Mouse (Mus musculus) kidney, adult 18-20 months (tissue): ENCODE data around the gene Sned1.
"Not testable (repeated sequence)": the region's sequence is repeated elsewhere in the genome, so short reads cannot be mapped to it uniquely, and the experiment has no call there.

ENCODE experiments used
- DNase-seq: peaks from one replicate; pipeline ENCODE4 v3.0.0; 2021

Sned1 gene

DNA sequence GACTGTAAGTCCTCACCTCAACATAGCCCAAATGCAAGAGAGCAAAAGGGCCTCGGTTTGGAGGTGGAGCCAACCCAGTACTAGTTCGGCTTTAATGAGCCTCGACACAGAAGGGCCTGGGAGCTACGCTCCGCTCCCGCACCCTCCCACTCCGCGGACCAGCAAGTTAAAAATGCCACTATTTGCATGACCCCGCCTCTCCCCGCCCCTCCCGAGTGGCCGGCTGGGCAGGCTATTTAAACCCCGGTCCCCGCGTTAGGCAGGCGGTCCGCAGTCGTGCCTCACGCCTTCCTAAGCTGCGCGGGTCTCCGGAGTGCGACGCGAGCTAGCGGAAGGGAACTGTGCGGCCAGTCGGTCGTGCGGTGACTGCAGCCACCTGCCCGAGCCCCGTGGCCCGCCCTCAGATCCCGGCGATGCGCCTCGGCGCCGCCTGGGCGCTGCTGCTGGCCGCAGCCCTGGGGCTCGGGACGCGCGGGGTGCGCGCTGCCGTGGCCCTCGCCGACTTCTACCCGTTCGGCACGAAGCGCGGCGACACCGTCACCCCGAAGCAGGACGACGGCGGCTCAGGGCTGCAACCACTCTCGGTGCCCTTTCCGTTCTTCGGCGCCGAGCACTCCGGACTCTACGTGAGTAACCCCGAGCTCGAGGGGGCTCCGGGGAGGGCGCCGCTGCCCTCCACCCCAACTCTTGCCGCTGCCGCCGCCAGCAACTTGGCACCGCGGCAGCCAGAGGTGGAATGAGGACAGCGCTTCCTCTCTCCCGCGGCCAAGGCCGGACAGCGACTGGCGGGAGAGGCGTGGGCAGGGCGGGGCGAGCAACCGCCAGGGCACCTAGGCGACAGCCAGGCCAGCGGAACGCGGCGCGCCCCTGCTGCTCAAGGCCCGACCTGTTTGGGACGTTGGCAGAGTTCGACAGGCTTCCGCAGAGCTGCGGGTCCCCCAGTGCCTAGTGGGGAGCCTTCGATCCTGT, at the start of gene Sned1:
TSS of gene Sned1 (plus strand) at position 266 of the 969 bp plus-strand sequence.
- peak; percentile 95 for DNase-seq

DNA sequence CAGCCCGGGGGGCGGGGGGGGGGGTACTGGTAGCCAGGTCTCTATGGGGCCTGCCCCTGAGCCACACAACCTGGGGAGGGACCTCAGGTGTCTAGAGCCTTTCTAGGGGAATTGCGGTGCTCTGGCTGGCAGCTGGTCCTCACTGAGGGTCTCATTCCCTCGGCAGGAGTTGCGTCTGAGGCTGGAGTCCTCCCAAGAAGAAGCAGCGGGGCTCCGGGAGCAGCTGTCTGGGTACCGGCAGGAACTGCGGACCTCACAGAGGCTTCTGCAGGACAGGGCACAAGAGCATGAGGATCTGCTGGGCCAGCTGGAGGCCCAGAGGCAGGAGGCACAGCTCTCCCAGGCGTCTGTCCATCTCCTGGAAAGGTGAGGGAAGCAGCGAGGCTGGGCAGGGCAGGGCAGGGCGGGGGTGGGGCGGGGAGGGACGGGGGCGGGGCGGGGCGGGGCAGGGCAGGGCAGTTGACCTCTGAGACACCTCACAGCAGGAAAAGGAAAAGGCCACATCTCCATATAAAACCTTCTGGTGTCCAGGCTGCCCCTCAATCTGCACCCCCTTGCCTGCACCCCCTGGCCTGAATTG, 44.8 kb upstream of the Sned1 start:
- DNase-seq: no peak

DNA sequence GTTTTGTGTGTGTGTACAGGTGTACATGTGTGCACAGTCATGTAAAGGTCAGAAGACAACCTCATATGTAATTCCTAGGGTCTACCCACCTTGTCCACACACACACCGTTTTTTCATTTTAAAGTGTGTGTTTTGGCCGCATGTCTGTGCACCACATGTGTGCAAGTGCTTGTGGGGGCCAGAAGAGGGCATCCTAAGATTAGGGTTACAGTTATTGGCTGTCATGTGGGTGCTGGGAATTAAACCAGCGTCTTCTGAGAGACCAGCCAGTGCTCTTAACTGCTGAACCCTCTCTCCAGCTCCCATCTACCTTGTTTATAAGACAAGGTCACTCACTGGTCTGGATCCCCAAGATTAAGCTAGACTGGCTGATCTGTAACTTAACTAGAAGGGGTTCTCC, 40.7 kb upstream of the Sned1 start:
- DNase-seq: no peak

DNA sequence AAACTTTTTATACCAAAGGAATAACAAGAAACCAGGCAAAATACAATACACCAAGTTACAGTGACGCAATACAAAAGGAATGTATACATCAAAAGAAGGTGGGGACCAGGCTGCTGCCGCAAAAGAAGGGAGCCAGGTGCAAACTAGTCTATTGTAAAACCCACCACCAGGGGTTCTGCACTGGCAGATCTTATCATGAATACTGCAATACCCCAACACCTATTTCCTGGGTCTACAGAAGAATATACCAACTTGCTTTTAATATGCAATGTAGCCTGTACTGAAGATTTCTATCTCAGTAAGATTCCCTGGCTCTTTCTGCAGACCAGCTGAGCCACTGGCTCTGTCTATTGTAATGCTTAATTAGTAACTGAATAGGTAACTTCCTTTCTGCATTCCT, 38.2 kb upstream of the Sned1 start:
- not testable (repeated sequence) for DNase-seq

DNA sequence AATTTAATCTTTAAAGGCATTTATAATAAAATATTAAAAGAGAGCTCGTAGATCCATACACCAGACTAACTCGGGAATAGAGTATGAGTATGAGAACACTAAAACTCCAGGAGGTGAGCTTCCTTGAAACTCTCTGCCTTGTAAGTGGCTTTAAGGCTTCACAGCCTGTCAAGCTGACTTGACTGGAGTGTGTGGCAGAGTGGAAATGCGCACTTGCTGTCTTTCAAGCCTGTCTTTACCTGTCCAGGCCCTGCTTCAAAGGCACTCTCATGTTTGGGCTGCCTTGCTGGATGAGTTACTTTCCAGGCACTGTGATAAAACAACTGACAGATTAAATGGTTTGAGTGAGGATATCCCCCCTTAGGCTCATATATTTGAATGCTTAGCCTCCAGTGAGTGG, 37.7 kb upstream of the Sned1 start:
- DNase-seq: no peak

DNA sequence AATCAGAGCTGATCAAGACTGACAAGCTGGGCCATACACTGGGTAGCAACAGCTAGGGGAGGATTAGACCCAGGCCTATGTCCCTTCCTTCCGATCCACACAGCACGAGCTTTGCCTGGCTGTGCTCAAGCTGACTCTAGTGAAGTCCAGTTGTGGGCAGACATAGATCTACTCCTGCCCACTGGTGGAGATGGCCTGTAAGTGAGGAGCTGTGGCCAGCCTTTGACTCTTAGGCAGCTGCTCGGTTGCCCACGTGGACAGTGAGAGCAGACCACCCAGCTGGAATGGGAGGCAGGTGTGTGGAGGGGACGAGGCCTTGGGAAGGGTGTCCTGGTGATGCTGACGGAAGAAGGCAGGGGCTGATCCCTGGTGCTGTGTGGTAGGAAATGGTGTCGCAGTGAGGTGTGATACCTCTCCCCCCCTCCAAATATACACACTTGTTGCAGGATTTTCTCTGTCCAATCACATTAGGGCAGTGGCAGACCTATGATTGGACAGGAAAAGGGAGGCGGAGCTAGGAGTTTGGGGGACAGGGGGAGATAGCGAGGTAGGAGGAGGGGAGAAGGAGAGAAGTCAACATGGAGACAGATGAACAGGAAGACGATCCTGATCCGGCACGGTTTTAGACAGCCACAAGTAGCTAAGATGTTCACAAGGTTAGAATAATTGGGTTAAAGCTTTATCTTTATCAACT, 29.2 kb upstream of the Sned1 start:
- no peak for DNase-seq

DNA sequence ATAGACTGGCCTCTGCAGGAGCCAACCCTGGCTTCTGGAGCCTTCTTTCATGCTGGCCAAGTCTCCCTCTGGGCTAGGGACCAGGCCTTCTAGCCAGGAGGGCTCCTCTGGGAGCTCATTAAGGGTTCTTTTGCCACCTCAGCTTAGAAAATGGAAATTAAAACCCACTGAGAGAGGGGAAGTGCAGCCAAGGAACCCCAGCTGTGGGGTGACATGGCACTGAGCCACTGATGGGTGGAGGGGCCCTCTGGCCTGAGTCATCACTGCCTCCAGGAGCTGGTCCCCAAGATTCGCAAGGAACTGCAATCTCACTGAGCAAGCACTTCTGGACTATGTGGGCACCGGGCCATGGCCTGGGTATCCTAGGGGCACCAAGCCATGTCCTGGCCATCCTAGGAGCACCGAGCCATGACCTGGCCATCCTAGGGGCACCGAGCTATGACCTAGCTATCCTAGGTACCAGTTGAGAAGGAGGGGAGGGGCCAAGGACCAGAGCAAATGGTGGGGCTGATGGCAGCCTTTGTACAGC, 28.0 kb upstream of the Sned1 start:
- DNase-seq: peak; percentile 28

DNA sequence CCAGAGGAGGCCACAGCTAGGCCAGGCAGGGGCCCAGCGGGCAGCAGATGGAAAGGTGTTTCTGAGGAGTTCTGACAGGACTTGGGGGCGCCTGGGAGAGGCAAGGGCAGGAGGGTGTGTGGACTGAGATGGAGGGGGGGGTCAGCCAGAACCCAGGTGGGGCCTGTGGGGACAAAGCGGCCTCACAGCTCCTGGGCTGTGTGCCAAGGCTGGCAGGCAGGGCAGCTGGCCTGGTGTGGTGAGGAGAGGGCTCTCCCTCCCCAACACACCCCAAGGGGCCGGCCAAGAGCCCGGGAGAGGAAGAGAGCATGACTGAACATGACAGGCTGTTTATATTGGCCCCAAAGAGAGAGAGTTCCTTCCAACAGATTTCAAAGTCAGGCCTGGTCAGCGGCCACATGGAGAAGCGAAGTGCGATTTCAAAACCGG, 25.4 kb upstream of the Sned1 start:
- peak; percentile 53 for DNase-seq

DNA sequence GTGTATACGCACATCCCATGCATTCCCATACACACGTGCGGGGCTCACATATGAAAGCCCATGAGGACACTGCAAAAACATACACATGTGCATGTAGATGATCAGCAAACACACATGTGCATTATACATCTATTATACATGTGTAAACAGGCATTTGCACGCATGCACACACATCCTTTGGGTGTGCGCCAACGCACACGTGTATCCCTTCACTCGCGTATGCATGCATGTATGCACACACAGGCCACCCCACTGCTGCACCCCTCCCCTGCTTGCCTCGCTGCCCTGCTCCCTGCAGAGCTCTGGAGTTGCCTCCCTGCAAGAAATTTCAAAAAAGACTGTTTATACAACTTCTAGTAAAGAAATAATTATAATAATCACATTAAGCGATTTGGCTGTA, 24.6 kb upstream of the Sned1 start:
- no peak for DNase-seq

DNA sequence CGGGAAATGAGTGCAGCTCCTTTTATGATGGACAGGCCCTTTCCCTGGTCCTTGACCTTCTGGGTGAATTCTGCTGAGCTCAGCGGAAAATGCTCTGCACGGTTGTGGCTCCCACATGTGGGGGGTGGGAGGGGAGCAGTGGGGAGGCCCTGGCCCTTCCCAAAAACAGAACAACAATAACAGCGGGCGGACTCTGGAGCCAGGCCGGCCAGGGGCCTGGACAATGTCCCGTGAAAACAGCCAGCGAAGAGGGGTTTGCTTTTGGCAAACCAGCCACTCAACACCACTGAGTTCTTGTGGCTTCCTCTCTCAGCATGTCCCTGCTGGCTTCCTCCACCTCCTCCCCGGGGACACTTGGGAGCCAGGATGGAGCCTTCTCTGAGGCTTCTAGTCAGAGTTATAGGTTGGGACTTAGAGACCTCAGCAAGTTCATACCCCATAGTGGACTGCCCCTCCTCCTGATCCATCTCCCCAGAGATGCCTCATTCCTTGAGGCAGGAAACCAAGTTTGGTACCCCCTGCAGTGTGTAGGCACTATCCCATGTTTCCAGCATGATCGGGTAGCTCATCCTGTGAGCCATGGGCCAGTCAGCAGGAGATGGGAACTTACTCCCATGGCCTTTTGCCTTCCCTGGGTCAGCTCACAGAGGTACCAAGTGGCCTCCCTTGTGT, 24.0 kb upstream of the Sned1 start:
- DNase-seq: peak; percentile 39

DNA sequence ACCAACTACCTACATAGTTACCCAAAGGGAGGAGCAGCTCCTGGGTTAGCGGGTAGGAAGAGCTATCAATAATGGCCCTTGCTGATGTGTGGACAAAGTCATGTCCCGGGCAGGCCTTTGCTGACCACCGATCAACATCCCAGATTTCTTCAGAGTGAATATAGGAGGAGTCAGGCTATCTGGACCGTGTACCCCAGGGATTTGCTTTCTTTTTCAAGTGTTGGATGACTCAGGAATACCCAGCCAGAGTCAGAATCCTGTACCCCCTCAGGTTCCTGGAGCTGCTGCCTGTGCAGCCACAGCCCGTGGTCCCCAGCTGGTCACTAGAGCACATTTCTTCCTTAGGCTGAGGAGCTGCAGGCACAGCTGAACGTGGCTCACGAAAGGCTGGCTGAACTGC, 23.2 kb upstream of the Sned1 start:
- DNase-seq: no peak

DNA sequence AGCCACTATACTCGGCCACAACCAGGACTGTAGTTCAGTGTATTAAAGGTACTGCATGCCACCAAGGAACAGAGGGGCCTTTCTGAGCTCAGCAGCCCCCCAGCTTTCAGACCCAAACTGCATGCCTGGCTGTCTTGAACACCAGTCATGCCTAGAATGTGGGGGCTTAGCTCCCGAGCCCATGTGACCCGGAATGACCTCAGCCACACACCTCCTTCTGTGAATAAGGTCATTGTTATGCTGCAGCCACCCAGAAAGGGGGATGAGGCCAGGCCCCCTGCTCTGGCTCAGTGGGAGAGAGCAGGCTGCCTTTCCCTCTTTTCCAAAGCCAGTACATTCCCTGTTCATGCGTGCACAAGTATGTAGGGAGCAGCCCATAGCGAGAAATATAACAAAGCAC, 21.0 kb upstream of the Sned1 start:
- no peak for DNase-seq

DNA sequence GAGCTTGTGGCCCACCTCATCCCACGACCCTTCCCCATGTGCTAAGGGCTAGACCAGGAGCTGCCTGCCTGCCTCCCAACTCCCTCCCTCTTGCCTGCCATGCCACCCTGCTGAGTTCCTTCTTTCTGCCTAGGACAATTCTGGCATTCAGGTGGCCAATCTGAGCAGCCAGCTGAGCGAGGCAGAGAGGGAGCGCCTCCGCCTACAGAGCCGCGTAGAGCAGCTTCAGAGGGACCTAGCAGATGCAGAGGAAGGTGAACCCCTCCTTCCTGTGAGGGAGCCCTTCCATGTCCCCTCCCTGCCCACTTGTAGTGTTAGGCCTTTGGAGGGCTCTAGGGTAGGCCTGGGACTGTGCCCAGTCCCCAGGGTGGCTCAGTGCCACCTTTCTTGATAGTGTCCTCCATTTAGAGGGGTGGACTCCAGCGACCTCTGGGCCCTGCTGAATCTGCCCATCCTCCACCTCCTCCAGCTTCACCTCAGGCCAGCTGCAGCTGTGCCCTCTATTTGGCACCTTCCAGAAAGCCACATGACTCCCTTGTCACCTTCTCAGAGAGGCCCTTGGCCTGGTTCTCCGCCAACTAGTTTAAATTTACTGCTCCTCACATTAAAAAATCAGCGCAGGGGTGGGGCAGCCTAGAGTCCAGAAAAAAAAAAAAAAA, 18.7 kb upstream of the Sned1 start:
- peak; percentile 66 for DNase-seq

DNA sequence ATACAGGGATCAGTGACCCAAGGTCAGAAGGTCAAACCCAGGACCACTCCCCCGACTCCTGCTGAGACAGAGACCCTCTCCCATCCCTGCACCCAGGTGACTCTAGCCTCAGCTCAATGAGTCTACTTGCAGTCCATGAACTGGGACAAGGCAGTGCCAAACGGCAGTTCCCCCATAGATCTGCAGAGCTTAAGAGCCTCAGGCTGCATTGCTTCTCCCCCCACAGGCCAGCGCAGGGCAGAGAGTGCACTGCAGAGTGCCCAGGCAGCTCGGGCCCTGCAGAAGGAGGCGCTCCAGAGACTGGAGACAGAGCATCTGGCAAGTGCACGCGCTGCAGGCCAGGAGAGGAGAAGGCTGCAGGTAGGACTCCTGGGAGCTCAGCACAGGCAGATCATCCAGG, 18.1 kb upstream of the Sned1 start:
- DNase-seq: no peak

DNA sequence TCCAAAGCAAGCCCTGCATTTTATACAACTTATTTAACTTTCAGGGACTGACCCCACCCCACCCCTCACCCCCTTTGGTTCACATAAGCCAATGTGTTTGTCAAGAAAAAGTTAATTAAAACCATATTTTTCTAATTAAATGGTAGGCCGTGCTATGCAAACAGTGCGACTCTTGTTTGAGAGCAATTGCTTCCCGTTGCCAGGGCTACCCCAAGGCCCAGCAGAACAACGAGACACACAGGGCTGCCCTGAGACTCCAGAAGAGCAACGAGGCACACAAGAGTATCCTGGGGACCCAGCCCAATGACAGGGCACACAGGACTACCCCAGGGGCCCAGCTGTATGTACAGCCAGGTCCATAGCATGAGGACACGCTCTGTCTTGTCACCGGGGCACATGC, 14.9 kb upstream of the Sned1 start:
- DNase-seq: no peak

DNA sequence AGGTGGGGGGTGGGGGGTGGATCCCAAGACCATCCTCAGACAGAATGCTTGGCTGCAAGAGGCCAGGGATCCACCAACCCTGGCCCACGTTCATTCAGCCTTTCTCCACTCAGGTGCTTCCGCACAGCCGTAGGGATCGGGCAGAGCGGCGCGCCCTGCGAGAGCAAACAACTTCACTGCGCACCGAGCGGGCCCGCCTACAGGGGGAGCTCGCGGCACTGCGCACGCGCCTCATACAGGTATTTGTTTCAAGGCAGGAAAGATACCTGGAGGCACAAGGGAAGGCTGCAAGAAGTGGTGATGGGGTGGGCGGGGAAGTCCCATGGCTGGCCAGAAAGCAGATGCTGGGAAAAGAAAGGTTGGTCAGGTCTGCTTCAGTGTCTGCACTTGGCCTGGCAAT, 11.7 kb upstream of the Sned1 start:
- DNase-seq: peak; percentile 72

DNA sequence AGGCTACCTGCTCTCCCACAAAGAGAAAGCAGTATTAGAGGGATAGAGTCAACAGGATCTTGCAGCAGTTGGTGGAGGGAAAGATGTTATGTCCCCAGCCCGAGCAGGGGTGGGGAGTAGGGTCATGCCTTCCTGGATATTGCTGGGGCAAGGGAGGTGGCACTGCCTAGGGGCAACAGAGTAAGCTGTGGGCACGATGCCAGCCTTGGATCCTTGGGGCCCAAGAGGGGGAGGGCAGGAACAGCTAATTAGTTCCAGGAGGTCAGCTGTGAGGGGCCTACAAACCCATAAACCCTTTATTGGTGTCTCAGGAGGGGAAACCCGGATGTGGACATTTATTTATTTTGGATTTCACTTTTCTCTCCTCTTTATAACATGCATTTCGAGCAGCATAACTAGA, 10.4 kb upstream of the Sned1 start:
- DNase-seq: no peak

DNA sequence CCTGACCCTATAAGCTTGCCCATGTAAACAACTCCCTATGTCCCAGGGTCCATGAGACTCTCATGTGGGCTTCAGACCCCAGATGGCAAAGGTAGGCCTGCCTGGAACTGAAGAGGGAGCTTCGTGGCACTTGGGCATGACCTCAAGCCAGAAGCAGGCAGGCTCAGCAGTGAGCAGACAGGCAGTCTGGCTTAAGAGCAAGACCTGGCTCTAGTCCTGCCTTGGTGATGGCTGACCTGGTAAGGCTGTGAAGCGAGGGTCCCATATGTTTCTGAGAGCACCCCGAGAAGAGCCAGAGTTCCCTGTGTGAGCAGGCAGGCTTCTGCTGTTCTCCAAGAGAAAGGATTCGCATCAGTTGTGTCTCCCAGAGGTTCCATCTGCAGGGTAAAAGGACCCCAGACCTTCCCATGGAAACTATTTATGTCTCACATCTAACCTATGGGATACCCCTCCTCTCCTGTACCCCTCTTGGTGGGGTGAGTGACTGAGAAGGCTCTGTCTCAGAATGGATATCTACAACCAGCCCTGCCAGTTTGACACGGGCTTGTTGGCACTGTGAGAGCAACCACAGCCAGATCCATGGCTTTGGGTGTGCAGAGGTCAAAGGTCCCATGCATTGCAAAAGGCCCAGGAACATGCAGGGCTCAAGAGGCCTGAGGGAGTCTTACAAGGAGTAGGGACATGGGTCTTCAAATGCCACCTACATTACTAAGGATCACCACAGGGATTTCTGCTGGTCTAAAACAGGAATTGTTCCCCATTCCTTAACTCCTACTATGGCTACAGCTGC, 9.7 kb upstream of the Sned1 start:
- DNase-seq: no peak

DNA sequence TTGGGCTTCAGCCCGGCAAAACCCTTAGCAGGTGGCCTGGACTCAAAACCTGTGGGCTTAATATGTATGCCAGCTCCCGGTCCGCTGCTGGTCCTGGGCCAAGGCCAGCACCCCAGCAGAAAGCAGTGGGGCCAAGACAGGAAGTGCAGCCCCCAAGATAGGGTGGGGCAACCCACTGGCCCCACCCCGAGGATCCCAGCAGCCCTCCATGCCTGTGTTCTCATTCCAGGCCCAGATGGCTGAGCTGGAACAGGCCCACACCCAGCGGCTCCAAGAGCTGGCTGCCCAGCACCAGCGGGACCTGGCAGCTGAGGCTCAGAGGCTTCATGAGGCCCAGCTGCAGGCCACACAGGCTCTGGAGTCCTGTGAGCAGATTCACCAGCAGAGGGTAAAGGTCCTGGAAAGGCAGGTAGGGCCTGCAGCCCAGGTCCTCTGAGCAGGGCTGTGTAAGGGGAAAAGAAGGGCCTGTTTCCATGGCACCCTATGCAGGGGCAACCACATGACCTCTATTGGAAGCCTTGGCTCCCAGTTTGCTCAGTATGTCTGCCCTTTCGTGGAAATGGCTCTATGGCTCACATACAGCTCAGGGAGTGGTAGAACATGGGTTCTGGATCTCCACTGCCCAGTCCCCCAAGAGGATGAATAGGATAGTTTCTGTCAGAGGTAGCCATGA, 8.2 kb upstream of the Sned1 start:
- DNase-seq: no peak

DNA sequence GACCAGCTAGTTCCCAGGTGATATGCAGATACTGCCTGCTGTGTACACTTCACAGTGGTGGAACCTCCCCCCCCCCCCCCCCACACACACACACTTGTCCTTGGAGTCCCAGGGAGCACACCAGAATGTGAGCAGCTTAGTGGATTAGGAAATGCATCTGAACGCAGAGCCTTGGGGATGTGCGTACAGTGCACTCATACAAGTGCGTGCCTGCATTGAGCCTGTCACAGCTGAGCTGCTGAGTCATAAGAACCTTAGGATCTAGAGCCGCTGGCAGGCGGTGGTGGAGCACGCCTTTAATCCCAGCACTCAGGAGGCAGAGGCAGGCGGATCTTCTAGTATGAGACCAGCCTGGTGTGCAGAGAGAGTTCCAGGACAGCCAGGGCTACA, 7.7 kb upstream of the Sned1 start:
- DNase-seq: no peak

DNA sequence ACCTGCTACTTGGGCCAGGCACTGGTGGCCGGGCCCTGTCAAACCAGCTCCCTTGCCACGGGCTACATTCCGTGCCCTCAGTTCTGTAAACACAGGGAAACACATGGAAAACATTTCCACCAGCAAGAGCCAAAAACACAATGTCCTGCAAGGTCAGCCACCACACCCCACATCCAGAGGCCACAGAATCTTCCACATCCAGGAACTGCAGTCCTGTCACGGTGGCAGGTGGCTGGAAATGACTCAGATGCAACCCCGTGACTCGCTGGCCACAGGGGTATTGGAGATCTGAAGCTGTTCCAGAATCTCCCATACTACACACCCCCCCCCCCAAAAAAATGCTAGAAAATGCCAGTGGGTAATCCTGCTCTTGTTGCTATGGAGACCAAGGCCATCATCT, 6.4 kb upstream of the Sned1 start:
- DNase-seq: peak; percentile 34
